Mouse (Mus musculus) B cell, adult 2 months (primary cell): ENCODE results near the gene 4933436I01Rik.

ENCODE experiments used
- DNase-seq, 2 experiments: peaks; one replicate each; pipeline ENCODE4 v3.0.0; 2022

The 4933436I01Rik gene

DNA sequence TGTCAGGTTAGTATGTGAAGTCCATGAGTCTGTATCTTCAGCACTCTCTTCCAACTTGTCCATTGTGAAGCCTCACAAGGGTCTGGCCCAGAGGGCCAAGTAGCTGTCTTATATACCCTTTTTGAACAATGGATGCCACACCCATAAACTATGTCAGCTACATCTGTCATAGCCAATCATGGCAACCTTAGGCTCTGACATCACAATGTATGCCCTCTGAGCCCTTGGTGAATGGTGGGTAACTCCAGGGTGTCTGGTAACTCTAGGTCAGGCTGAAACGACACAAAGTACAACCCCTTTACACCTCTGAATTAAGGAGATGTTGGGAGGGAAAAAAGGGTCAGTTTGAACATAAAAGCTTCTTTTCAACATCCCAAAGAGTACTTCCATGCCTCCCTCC is at the start of gene 4933436I01Rik:
Gene 4933436I01Rik, minus strand, starts transcription at position 101 of the 400 bp plus-strand sequence.
- DNase-seq, result no peak

GRCm38 (mm10) chrX:67924769-67925470 is 3.7 kb upstream of the 4933436I01Rik start:
- DNase-seq, result no peak

GRCm38 (mm10) chrX:67883406-67883805 is 37.8 kb downstream of the 4933436I01Rik start:
- no peak for DNase-seq
